In genomic region chr4:155170614-155171212, GRCm38 (mm10) we compare ENCODE assay signal across 13 mouse cellular contexts. TPM values are rescaled to one million over a fixed set of nuclear protein-coding genes. Genes with fewer than 3 reads are reported as not detected.
DNase-seq lines count a peak whose midpoint lies in the region; ATAC-seq and TF ChIP-seq lines count a peak whose summit lies in the region.
"Had no signal": no experiment of that assay in that cellular context is flagged by ENCODE, and none has a peak within 500 bp of the region (broad histone marks: within the 10 kb centered on the region; RNA-seq: fewer than 3 reads in every experiment).

No protein-coding gene starts in this region.

- no peaks in the 10 kb centered on the region for H3K27me3 ChIP-seq in heart, adult 2 months (ENCODE audit: control insufficient read depth, insufficient read depth, low read length)
- no peaks in the 10 kb centered on the region for H3K27me3 ChIP-seq in kidney, adult 2 months (replicated peaks; ENCODE audit: control insufficient read depth, insufficient read depth, low read length)
- no peaks in the 10 kb centered on the region for H3K27me3 ChIP-seq in megakaryocyte, embryonic 14.5 days (replicated peaks)

- peaks cover 59% of the 10 kb centered on the region for H3K4me1 ChIP-seq in heart, adult 2 months (ENCODE audit: control insufficient read depth, insufficient read depth, low read length)
- peaks cover 63% of the 10 kb centered on the region for H3K4me1 ChIP-seq in kidney, adult 2 months (ENCODE audit: control insufficient read depth, insufficient read depth, low read length)
- peaks cover 97% of the 10 kb centered on the region for H3K4me1 ChIP-seq in megakaryocyte, embryonic 14.5 days

- TF ChIP-seq CTCF in heart, adult 2 months (IDR thresholded peaks at IDR 0.05), result no peak
- no peak for TF ChIP-seq CTCF in kidney, adult 2 months (conservative IDR thresholded peaks at IDR 0.05; ENCODE audit: insufficient read depth, insufficient read length, low read depth, low read length)

- ATAC-seq in megakaryocyte, adult 5-6 weeks (ENCODE audit: poor library complexity, severe bottlenecking), result no peak
- ATAC-seq in inflammation-experienced regulatory T-cells, adult 6 months, result peak; percentile 54

- peaks cover 3% of the 10 kb centered on the region for H3K36me3 ChIP-seq in heart, adult 2 months (ENCODE audit: control insufficient read depth, insufficient read depth, low read length)
- H3K36me3 ChIP-seq in kidney, adult 2 months (ENCODE audit: control insufficient read depth, insufficient read depth, low read length), result no peaks in the 10 kb centered on the region
- H3K36me3 ChIP-seq in megakaryocyte, embryonic 14.5 days (replicated peaks; ENCODE audit: low read length), result peaks cover 56% of the 10 kb centered on the region

- no peak for TF ChIP-seq EP300 in heart, adult 2 months (IDR thresholded peaks at IDR 0.05; ENCODE audit: insufficient read depth, low read depth, low read length)

- peaks cover 12% of the 10 kb centered on the region for H3K79me2 ChIP-seq in heart, adult 2 months (replicated peaks; ENCODE audit: control insufficient read depth, insufficient read depth, low read length)

- H3K9me3 ChIP-seq in megakaryocyte, embryonic 14.5 days, result no peaks in the 10 kb centered on the region

- no peak for DNase-seq in heart, adult 2 months
- no peak for DNase-seq in heart, postnatal 4 days
- DNase-seq in kidney, adult 2 months, result no peak
- DNase-seq in kidney, postnatal 14 days, result no peak
- DNase-seq in urinary bladder, postnatal 36 days (ENCODE audit: low spot score in 2 of 2), result no peak
- DNase-seq: adrenal gland, postnatal 25 days; kidney, adult 8-10 months; lung, postnatal 4 days; right cerebral cortex, postnatal 4 days; thymus, postnatal 25 days had no signal

- no peak overlapping the region for H3K4me3 ChIP-seq in heart, adult 2 months
- no peak overlapping the region for H3K4me3 ChIP-seq in kidney, adult 2 months (ENCODE audit: insufficient read depth, low read depth, low read length)
- peak overlapping the region; percentile 5 for H3K4me3 ChIP-seq in megakaryocyte, embryonic 14.5 days (replicated peaks)

- WGBS in heart, adult 2 months, result 40% methylated on average over 8 of the region's 8 CpGs
- 54% methylated on average over 8 of the region's 8 CpGs for WGBS in kidney, adult 2 months

- no peak for TF ChIP-seq POLR2A in heart, adult 2 months (IDR thresholded peaks at IDR 0.05; ENCODE audit: insufficient read depth, low read depth, low read length)
- TF ChIP-seq POLR2A in kidney, adult 2 months (IDR thresholded peaks at IDR 0.05; ENCODE audit: low read depth, low read length), result no peak

- intact Hi-C loops in heart, adult 2 months (cut with DNase I), result no loop called here

- no peak overlapping the region for H3K9ac ChIP-seq in heart, adult 2 months (ENCODE audit: low read depth, low read length)

- peak overlapping the region; percentile 57 for H3K27ac ChIP-seq in heart, adult 2 months
- H3K27ac ChIP-seq in kidney, adult 2 months (ENCODE audit: insufficient read depth, low read depth, low read length), result peak overlapping the region; percentile 47

RNA-seq across cellular contexts. Expression of gene Ski, which starts 51.7 kb away (rescaled TPM):
- total RNA-seq in heart, adult 2 months (2021), result 10 to 100 TPM; 56.7 to 56.8 TPM
- 34.9 and 46.0 TPM in 2 replicates for polyA plus RNA-seq in heart, adult 2 months (2012; rRNA removed)
- 10 to 100 TPM; 93.8 to 98.1 TPM for total RNA-seq in heart, postnatal 4 days (2021)
- polyA plus RNA-seq in kidney, adult 2 months (2012; rRNA removed), result 40.4 and 43.9 TPM in 2 replicates
- 31.5 and 38.7 TPM in 2 replicates for polyA plus RNA-seq in megakaryocyte, embryonic 14.5 days (2012; ENCODE audit: insufficient read depth, low replicate concordance)
- 41.5 and 42.9 TPM in 2 replicates for total RNA-seq in megakaryocyte, adult 5-6 weeks (2015)
- total RNA-seq in megakaryocyte, adult 5-6 weeks (2017), result 12.4 and 13.3 TPM in 2 replicates
- 10 to 100 TPM; 10.7 to 26.8 (median 26.8) TPM for polyA plus RNA-seq in inflammation-experienced regulatory T-cells, adult 6 months (2017; shearing (Covaris generic))
